Mouse (Mus musculus) heart, adult 2 months (tissue): Measurements from ENCODE around the gene Gm20479.

Experiments used
- CTCF ChIP-seq: fragments of 200-600 bp; IDR thresholded peaks from 2 replicates; pipeline ENCODE4 v1.8.1; 2022; ENCODE audit warnings: antibody characterized with exemption, mild to moderate bottlenecking, moderate library complexity
- EP300 ChIP-seq: fragments of 200-500 bp; IDR thresholded peaks from 2 replicates; pipeline ENCODE4 v1.6.1; 2011; ENCODE audit warnings: low read depth, low read length, control low read depth; ENCODE audit not compliant: insufficient read depth
- POLR2A ChIP-seq: fragments of 200-500 bp; IDR thresholded peaks from 2 replicates; pipeline ENCODE4 v1.6.1; 2011; ENCODE audit warnings: mild to moderate bottlenecking, low read depth, low read length, control low read depth; ENCODE audit not compliant: insufficient read depth

DNA sequence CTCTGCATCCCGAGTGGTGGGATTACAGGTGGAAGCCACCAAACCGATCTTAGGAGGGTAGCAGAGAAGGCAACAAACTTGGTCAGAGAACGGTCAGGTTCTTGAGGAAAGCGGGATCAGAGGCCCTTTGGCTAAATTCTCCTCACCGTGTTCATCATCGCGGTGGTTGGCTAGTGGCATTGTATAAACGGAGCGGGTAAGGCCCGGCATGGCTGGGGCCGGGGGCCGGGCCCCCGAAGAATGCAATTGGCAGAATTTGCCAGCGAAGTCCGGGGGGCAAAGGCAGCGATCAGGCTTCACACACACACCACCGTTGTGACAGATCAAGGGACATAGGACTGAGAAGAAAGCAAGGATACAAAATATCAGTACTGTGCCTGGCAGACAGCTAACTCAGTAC lies 27.2 kb downstream of the Gm20479 start:
- no peak for TF ChIP-seq CTCF
- no peak for TF ChIP-seq POLR2A
- no peak for TF ChIP-seq EP300
